Mouse (Mus musculus): Measurements from ENCODE around the gene Mob4.

DNA sequence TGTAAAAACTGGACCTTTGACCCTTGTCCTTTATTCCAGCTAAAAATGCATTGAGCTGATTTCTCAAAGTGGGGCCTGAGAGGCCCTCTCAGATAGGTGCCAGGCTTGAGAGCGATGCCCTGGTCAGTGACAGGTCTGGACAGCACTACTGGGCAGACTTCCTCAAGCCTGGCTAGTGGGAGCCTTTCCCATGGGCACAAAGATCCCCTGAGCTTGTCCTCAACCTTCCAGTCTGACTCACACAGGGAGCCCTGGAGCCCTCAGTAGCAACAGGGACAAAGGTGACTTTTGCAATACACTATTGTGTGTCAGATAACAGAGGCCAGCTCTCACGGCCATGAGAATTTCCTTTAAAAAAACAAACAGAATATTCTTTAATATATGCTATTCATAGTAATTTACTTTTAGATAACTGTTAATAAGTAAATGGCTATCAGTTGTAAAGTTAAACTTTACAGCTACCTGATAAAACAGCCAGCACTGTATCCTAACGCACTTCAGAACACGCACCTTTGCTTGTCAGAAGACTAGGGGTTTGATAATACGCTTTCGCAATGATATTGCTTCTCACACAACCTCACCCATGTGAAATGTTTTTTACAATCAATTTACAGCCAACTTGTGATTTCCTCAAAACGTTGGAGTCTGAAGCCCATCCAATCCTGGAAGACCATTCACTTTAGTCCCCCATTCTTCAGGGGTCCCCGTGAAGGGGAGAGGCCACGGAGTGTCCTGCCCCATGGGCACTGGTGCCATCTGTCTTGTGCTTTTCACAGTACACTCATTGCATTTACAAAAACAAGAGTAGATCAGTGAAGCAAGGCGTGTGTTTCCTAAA lies 42.9 kb downstream of the Mob4 start:
- TF ChIP-seq CTCF (conservative IDR thresholded peaks at IDR 0.05; ENCODE audit: low read length): no peak
- no peak for TF ChIP-seq NANOG (IDR thresholded peaks at IDR 0.05; ENCODE audit: borderline replicate concordance, low read length)

Data from E14TG2a.4 (cell line).